Mouse (Mus musculus): ENCODE measurements around the gene Prkn.

Prkn gene

GRCm38 (mm10) chr17:11914451-11914850 is 1074.3 kb downstream of the Prkn start:
- no peak for DNase-seq (ENCODE audit: low spot score)

DNA sequence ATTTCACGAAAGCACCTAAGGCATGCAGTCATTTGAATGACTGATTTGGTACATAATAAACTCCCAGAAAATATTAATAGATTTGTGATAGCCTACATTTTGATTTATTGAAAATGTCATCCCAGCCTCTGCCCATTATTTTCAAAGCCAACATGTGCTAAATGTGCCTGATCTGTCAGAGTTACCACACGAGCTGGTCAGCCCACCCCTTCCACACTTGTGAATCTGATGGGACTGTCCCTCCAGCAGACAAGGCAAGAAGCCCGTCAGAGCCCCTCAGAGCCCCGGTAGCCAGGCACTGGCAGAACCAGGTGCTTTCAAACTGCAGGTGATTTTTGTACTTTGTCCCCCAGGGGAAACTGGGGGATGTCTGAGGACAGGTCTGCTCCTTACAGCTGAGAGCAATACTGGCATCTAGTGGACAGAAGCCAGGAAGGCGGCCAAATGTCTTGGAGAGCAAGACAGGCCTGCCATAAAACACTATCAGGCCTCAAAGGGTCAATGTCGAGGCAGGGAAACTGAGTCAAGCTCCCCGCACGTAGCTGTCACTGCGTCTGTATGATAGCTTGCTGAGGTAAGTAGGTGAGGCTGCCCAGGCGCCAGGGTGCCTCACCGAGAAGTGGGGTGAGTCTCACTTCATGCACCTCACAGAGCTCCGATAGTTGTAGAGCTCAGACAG is 1078.1 kb downstream of the Prkn start:
- no peak for DNase-seq (ENCODE audit: low spot score)

DNA sequence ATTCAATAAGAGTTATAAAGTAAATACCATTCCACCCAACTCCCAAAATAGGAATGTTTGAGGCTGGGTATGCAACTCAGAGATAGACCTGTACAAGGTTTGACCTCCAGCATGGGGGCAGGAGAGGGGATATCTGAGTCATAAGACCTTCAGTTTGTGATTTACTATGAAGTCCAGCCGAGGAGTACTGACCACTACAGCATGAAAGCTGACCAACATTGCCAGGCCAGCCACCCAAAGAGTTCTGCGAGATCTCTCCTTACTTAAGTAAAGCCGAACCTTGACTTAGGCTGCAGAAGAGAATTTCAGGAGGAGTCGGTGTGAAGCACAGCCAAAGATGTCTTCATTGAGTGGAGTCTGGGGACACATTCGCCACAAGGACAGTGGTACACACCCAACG is 1079.4 kb downstream of the Prkn start:
- DNase-seq (ENCODE audit: low spot score): no peak

GRCm38 (mm10) chr17:11921026-11921425 is 1080.8 kb downstream of the Prkn start:
- DNase-seq (ENCODE audit: low spot score): no peak

DNA sequence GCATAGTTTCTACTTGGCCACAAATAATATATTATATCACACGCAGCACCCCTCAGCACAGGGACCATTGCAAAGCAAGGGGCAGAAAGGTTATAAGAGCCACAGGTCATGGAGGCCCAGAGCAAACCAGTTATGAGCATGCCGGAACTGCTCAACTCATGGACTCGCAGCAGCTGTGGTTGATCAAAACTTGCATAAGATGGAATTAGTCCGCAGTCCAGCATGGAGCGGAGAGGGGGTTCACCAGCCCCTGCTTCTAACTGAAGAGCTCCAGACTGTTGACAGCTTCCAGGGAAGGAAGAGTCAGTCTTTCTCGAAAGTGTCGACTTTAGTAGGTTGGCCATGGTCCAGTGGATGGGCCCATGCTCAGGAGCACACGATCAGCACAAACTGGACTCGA is 1083.8 kb downstream of the Prkn start:
- no peak for DNase-seq (ENCODE audit: low spot score)

GRCm38 (mm10) chr17:11926865-11927386 is 1086.7 kb downstream of the Prkn start:
- no peak for DNase-seq (ENCODE audit: low spot score)

GRCm38 (mm10) chr17:11931641-11932040 is 1091.5 kb downstream of the Prkn start:
- no peak for DNase-seq (ENCODE audit: low spot score)

DNA sequence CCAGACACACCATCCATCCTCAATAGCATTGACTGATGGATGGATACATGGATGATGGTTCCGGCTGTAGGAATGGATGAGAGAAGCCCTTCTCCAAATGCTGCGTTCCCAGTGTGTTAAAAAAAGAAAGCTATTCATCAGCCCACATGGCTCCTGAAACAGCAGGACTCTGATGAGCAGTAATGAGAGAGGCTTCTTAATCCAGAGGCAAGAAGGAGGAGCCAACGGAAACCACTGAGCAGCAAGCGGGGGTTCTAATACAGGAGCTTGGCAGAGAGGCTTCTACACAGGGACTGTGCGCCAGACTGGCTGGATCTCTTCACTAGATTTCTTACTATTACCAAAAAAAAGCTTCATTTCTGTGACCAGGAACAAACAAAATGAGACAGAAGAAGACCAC is 1093.6 kb downstream of the Prkn start:
- no peak for DNase-seq (ENCODE audit: low spot score)

- no peak for DNase-seq (ENCODE audit: low spot score)
These were observed 1107.3 kb downstream of the Prkn start for GRCm38 (mm10) chr17:11947436-11947835.

DNA sequence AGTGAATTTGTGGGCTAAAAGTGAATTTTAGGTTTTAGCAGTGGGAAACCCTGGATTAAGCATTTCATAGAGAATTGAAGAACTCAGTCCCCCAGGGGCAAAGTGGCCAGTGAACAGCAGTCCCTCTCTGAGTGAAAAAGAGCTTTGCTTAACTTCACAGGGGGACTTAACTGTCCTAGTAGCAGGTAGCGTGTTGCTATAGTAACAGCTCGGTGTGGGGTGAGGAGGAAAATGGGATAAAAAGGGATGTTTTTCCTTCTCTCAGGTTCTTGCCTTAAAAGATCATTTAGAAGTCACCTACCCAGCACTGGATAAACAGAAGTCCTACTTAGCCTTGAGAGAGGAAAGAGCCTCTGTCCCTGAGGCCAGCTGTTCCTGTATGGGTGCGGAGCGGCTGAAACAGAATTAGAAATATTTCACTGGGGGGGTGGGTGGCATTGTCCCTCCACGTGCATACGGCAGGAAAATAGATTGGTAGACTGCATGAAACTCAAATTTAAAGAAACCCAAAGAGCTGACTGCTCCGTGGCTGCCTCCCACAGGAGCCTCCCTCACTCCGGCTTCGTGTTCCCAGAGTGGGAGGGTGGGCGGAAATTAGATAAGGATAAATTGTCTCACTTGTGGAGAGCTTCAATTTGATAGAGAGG is 1109.5 kb downstream of the Prkn start:
- DNase-seq (ENCODE audit: low spot score): no peak

GRCm38 (mm10) chr17:11950198-11950594 is 1110.0 kb downstream of the Prkn start:
- DNase-seq (ENCODE audit: low spot score): no peak

DNA sequence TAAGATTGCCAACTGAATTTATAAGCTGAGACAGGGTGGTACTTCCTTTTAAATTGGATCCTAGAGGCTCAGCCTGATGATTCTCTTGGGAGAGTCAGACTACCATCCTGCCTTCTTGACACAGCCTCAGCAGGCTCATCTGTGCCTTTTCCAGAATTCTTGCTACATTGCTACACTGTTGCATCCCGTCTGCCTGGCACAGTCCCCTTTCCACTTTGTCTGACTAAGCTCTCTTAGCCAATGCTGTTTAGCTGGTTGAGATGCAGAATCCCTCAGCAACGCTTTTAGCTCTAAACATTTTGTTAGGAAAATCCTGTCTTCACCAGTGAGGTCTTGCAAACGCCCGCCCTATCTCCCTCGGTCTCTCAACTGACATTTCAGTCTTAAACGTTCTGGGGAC is 1115.1 kb downstream of the Prkn start:
- DNase-seq (ENCODE audit: low spot score): no peak

GRCm38 (mm10) chr17:11960492-11960891 is 1120.3 kb downstream of the Prkn start:
- no peak for DNase-seq (ENCODE audit: low spot score)

GRCm38 (mm10) chr17:11962808-11963207 is 1122.6 kb downstream of the Prkn start:
- no peak for DNase-seq (ENCODE audit: low spot score)

- no peak for DNase-seq (ENCODE audit: low spot score)
These were observed 1130.0 kb downstream of the Prkn start for GRCm38 (mm10) chr17:11970160-11970559.

GRCm38 (mm10) chr17:11972550-11972949 is 1132.4 kb downstream of the Prkn start:
- no peak for DNase-seq (ENCODE audit: low spot score)

- no peak for DNase-seq (ENCODE audit: low spot score)
These were observed 1133.0 kb downstream of the Prkn start for GRCm38 (mm10) chr17:11972969-11973787.

GRCm38 (mm10) chr17:11975062-11975607 is 1135.0 kb downstream of the Prkn start:
- DNase-seq (ENCODE audit: low spot score): peak; percentile 47

- DNase-seq (ENCODE audit: low spot score): no peak
These were observed 1138.2 kb downstream of the Prkn start for GRCm38 (mm10) chr17:11978260-11978821.

DNA sequence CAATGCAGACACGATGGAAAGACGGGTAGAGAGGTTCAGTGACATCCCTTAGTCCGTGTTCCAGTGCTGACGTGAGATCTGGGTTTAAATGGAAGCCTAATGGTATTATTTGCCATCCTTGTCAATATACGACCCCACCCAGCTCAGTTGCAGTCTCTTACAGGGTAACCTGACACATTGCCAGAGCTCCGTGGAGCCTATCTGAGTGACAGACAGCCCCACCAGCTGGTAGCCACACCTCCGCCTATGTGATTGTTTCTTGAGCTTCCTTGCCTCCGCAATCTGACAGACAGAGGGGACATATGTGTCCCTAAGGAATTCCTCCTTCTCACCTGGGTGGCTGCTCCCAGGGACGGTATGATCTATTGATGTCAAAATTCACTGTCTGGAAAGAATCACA is 1141.5 kb downstream of the Prkn start:
- no peak for DNase-seq (ENCODE audit: low spot score)

- DNase-seq (ENCODE audit: low spot score): no peak
These were observed 1148.1 kb downstream of the Prkn start for GRCm38 (mm10) chr17:11988110-11988837.

All from lung, postnatal 25 days (tissue).